Mouse (Mus musculus): ENCODE results near the gene Tprgl. TPM values are rescaled to one million over a fixed set of nuclear protein-coding genes. Genes with fewer than 3 reads are reported as not detected.

The Tprgl gene
- polyA plus RNA-seq, 1 experiment from 2014 or later = 158 TPM

GRCm38 (mm10) chr4:154183566-154183965 is 23.1 kb upstream of the Tprgl start:
- peaks cover 3% of the 10 kb centered on the region; the same call in 1 of the 2 replicates for H3K36me3 ChIP-seq
- no peak overlapping the region for H3K9ac ChIP-seq
- no peak overlapping the region for H3K4me3 ChIP-seq
- ATAC-seq (ENCODE audit: low FRiP score, low read depth) = no peak
- 84% methylated on average over 5 of the region's 5 CpGs for WGBS
- H3K4me1 ChIP-seq = no peaks in the 10 kb centered on the region
- no peak overlapping the region for H3K27ac ChIP-seq
- H3K4me2 ChIP-seq (replicated peaks) = no peak overlapping the region
- H3K27me3 ChIP-seq (replicated peaks) = no peaks in the 10 kb centered on the region
- no peaks in the 10 kb centered on the region for H3K9me3 ChIP-seq

- ATAC-seq (ENCODE audit: low FRiP score, low read depth) = no peak
- Histone ChIP-seq H3K9ac (no peak overlapping the region), H3K4me2 (replicated peaks) (no peak overlapping the region), H3K4me1 (no peaks in the 10 kb centered on the region; the same call in 1 of the 2 replicates), H3K36me3 (peaks cover 6% of the 10 kb centered on the region; the same call in 1 of the 2 replicates), H3K4me3 (no peak overlapping the region), H3K9me3 (no peaks in the 10 kb centered on the region), H3K27ac (no peak overlapping the region), H3K27me3 (replicated peaks) (no peaks in the 10 kb centered on the region)
- 92% methylated on average over 7 of the region's 7 CpGs for WGBS
These were observed 20.5 kb upstream of the Tprgl start for GRCm38 (mm10) chr4:154181001-154181400.

DNA sequence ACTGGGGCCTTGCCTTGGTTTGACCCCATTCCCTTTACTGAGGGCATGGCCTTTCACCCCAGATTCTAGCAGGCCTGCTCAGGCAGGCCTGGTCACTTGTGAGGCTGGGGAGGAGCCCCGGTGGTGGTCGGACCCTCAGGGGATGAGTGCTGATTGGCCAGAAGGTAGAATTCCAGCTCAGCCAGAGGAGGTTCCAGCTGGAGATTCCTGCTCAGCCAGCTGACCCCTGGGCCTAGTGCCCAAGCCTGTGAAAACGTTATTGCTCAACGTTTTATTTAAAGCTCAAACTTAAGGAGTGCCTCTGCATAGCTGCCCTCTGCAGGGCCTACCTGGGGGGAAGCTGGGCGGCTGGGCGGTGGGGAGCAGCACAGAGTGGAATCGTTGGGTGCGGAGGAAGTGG is 16.8 kb upstream of the Tprgl start:
- Histone ChIP-seq H3K27ac (no peak overlapping the region), H3K4me1 (peaks cover 13% of the 10 kb centered on the region), H3K9ac (no peak overlapping the region), H3K4me3 (no peak overlapping the region), H3K4me2 (replicated peaks) (no peak overlapping the region), H3K9me3 (no peaks in the 10 kb centered on the region), H3K36me3 (0 out of 2 replicates have a peak, but pooled peaks cover 2% of the 10 kb centered on the region), H3K27me3 (replicated peaks) (peaks cover 14% of the 10 kb centered on the region; the same call in 1 of the 2 replicates)
- 66% methylated on average over 8 of the region's 8 CpGs for WGBS
- no peak for ATAC-seq (ENCODE audit: low FRiP score, low read depth)

DNA sequence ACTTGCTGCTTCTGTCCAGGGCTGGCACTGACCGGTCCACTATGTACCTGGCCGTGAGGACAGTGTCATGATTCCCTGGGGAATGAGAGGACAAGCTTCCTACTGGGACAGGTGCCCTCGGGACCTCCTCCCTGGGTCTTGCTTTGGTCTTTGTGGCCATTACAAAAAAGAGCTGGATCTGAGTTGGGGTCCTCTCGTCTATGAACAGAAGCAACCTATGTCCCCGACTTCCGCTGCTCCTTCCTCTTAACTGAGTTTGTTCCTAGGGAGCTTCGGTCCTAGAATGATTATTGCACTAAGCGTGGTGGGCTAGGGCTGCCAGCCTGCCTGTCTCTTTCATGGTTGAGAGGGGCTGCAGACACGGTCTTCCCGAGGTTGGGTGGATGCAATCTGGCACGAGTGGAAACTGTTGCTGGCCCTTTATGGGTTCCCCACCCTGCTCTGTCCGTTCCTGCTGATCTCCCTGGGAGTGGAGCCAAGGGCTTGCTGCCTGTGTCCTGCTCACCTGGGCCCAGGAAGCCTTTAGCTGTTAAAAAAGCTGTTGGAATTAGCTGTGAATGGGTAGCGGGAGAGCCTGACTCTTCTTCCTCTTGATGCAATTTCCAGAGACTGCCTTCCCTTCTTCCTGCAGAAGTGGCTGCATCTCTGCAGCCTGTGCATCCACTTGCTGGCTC is 11.6 kb upstream of the Tprgl start:
- Histone ChIP-seq H3K9ac (peak overlapping the region; percentile 61; the same call in 1 of the 2 replicates), H3K9me3 (no peaks in the 10 kb centered on the region), H3K27ac (no peak overlapping the region), H3K4me3 (peak overlapping the region; percentile 58), H3K27me3 (replicated peaks) (peaks cover 51% of the 10 kb centered on the region), H3K4me1 (peaks cover 37% of the 10 kb centered on the region), H3K4me2 (replicated peaks) (peak overlapping the region; percentile 98), H3K36me3 (no peaks in the 10 kb centered on the region)
- 36% methylated on average over 13 of the region's 13 CpGs for WGBS
- ATAC-seq (ENCODE audit: low FRiP score, low read depth) = no peak

GRCm38 (mm10) chr4:154171151-154171930 is 10.9 kb upstream of the Tprgl start:
- H3K36me3 ChIP-seq = no peaks in the 10 kb centered on the region
- peaks cover 37% of the 10 kb centered on the region for H3K4me1 ChIP-seq
- H3K4me3 ChIP-seq = peak overlapping the region; percentile 58
- H3K9me3 ChIP-seq = no peaks in the 10 kb centered on the region
- WGBS = under 1% methylated on average over 37 of the region's 37 CpGs
- peak; percentile 42 for ATAC-seq (ENCODE audit: low FRiP score, low read depth)
- peaks cover 51% of the 10 kb centered on the region for H3K27me3 ChIP-seq (replicated peaks)
- H3K4me2 ChIP-seq (replicated peaks) = peak overlapping the region; percentile 98
- peak overlapping the region; percentile 61 for H3K9ac ChIP-seq
- H3K27ac ChIP-seq = no peak overlapping the region

DNA sequence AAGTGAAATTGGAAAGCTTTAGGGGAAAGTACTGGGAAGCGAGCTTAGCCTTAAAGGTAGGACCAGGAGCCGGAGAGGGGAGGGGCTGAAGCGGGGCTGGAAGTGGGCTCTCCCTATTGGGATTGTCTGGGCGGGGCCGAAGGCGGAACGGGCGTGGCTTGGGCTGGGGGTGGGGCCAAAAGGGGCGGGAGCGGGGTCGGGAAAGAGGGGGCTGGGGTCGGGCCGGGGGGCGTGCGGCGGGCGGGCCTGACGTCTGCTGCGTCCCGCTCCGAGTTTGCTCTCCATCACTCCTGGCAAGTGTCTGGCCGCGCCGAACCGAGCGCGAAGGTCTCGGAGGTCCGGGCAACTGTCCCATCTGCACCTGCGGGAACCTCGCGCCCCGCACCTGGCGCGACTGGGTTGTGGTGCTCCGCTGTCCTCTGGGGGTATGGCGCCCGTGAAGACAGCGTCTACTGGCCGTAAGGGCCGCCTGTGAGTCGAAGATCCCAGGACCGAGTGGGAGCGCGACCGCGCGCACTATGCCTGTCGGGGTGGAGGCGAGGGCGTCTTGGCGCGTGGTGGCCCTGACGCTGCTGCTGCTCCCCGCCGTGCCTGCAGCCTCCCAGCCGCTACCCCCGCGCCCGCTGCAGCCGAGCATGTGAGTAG is 10.2 kb upstream of the Tprgl start, which contains the start of gene Megf6:
Gene Megf6 (plus strand): TSS at position 225 of the 645 bp plus-strand sequence.
- WGBS = 1% methylated on average over 60 of the region's 61 CpGs
- Histone ChIP-seq H3K4me2 (replicated peaks) (peak within 1 kb of the TSS; percentile 98), H3K27me3 (replicated peaks) (peaks cover 51% of the 10 kb centered on the region), H3K36me3 (no peaks in the 10 kb centered on the region), H3K27ac (no peak within 1 kb of the TSS), H3K4me3 (peak within 1 kb of the TSS; percentile 58), H3K4me1 (peaks cover 37% of the 10 kb centered on the region), H3K9ac (peak within 1 kb of the TSS; percentile 61), H3K9me3 (no peaks in the 10 kb centered on the region)
- peak; percentile 76 for ATAC-seq (ENCODE audit: low FRiP score, low read depth)

GRCm38 (mm10) chr4:154170021-154170420 is 9.6 kb upstream of the Tprgl start:
- Histone ChIP-seq H3K27ac (no peak overlapping the region), H3K4me2 (replicated peaks) (peak overlapping the region; percentile 98), H3K9ac (no peak overlapping the region), H3K27me3 (replicated peaks) (peaks cover 51% of the 10 kb centered on the region), H3K9me3 (no peaks in the 10 kb centered on the region), H3K4me1 (peaks cover 34% of the 10 kb centered on the region), H3K36me3 (no peaks in the 10 kb centered on the region), H3K4me3 (peak overlapping the region; percentile 58)
- WGBS = under 1% methylated on average over 15 of the region's 15 CpGs
- ATAC-seq (ENCODE audit: low FRiP score, low read depth) = peak; percentile 39

- no peaks in the 10 kb centered on the region for H3K36me3 ChIP-seq
- H3K9me3 ChIP-seq = no peaks in the 10 kb centered on the region
- no peak overlapping the region for H3K4me2 ChIP-seq (replicated peaks)
- H3K27me3 ChIP-seq (replicated peaks) = peaks cover 35% of the 10 kb centered on the region
- H3K4me1 ChIP-seq = peaks cover 22% of the 10 kb centered on the region
- 33% methylated on average over 5 of the region's 5 CpGs for WGBS
- ATAC-seq (ENCODE audit: low FRiP score, low read depth) = no peak
- H3K27ac ChIP-seq = no peak overlapping the region
- no peak overlapping the region for H3K4me3 ChIP-seq
- no peak overlapping the region for H3K9ac ChIP-seq
These were observed 6.6 kb upstream of the Tprgl start for GRCm38 (mm10) chr4:154167053-154167452.

DNA sequence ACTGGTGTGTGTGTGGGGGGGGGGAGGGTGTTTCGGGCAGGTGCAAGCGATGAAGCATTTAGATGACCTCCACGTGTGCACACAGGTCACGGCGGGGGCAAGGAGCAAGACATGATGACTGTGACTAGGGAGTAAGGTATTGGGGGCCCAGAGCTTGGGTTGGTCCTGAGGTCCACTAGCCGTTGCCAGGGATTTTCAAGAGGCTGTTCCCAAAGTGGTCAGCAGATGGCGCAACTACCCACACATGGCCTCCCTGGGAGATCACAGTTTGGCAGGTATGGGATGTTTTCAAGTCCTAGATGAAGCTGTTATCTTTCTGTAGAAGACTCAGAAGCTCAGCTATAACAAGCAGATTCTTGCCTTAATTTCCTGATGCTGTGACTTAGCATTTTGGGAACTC is 2.8 kb upstream of the Tprgl start:
- H3K4me3 ChIP-seq = no peak overlapping the region
- H3K9me3 ChIP-seq = no peaks in the 10 kb centered on the region
- no peak for ATAC-seq (ENCODE audit: low FRiP score, low read depth)
- peaks cover under 1% of the 10 kb centered on the region; the same call in 1 of the 2 replicates for H3K27me3 ChIP-seq (replicated peaks)
- no peak overlapping the region for H3K9ac ChIP-seq
- no peak overlapping the region for H3K4me2 ChIP-seq (replicated peaks)
- H3K4me1 ChIP-seq = peaks cover 23% of the 10 kb centered on the region
- peaks cover 6% of the 10 kb centered on the region for H3K36me3 ChIP-seq
- 12% methylated on average over 7 of the region's 7 CpGs for WGBS
- H3K27ac ChIP-seq = no peak overlapping the region

DNA sequence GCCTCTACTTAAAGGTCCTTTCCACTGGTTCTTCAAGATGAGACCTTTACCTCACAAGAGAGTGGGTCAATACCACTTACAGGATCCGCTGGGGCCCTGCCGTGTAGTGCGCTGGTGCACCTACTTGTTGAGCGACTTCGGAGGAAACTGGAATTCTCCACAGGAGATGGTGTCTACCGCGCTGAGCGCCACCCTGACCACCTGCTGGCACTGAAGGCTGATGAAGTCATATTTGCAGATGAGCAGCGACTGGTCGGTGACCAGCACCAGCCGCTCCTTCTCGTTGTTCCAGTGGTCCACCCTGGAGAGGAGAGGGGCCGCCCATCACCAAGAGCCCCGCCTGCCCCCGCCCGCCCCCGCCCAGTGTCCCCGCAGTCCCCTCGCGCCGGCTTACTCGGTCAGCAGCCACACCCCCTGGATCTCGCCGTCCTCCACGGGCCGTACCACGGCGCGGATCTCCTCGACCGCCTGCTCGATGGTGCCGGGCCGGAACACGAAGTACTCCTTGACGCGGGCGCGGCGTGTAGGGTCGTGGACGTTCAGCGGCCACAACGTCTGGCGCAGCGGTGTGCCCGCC is 417 bp downstream of the Tprgl start:
- Histone ChIP-seq H3K36me3 (peaks cover 38% of the 10 kb centered on the region), H3K9me3 (no peaks in the 10 kb centered on the region), H3K4me2 (replicated peaks) (peak overlapping the region; percentile 91), H3K4me3 (peak overlapping the region; percentile 89), H3K27me3 (replicated peaks) (no peaks in the 10 kb centered on the region), H3K27ac (peak overlapping the region; percentile 50; the same call in 1 of the 2 replicates), H3K4me1 (peaks cover 23% of the 10 kb centered on the region), H3K9ac (peak overlapping the region; percentile 76)
- 3% methylated on average over 38 of the region's 47 CpGs for WGBS
- ATAC-seq (ENCODE audit: low FRiP score, low read depth) = peak; percentile 67

DNA sequence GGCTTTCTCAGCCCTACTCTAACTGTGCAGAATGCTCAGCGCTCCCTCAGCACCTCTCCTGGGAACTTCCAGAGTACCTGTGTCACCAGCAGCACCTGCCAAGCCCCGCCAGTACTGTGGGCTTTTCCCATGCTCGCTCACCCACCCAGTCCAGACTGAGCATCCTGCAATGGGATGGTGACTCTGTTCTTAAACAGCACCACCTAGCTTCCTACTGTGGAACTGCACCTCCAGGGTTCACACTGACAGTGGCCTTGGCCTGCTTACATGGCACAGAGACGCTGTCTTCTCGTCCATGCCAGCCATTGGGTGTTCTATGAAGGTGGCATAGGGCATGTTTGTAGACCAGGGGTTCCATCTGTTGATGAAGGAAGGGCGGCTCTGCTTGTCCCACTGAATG is 1.5 kb downstream of the Tprgl start:
- peaks cover 23% of the 10 kb centered on the region for H3K4me1 ChIP-seq
- no peak overlapping the region for H3K4me3 ChIP-seq
- no peak overlapping the region for H3K27ac ChIP-seq
- 13% methylated on average over 6 of the region's 6 CpGs for WGBS
- no peaks in the 10 kb centered on the region for H3K9me3 ChIP-seq
- H3K27me3 ChIP-seq (replicated peaks) = no peaks in the 10 kb centered on the region
- ATAC-seq (ENCODE audit: low FRiP score, low read depth) = peak; percentile 18; the same call in 1 of the 2 replicates
- H3K9ac ChIP-seq = no peak overlapping the region
- peak overlapping the region; percentile 91 for H3K4me2 ChIP-seq (replicated peaks)
- peaks cover 47% of the 10 kb centered on the region for H3K36me3 ChIP-seq
